In genomic region chr3:146117258-146117996, GRCm38 (mm10) we compare ENCODE assay signal across 9 mouse cellular contexts. TPM values are rescaled to one million over a fixed set of nuclear protein-coding genes. Genes with fewer than 3 reads are reported as not detected.
A peak's percentile ranks its signal among the peaks of the same experiment; 100 is the strongest.
DNase-seq lines count a peak whose midpoint lies in the region; ATAC-seq lines count a peak whose summit lies in the region.
"Had no signal": no experiment of that assay in that cellular context is flagged by ENCODE, and none has a peak within 500 bp of the region (broad histone marks: within the 10 kb centered on the region; RNA-seq: fewer than 3 reads in every experiment).

Gene Mcoln3, plus strand, starts transcription at chr3:146117450.

- peak within 1 kb of the TSS; percentile 62 for H3K4me2 ChIP-seq in heart, embryonic 12.5 days
- peak within 1 kb of the TSS; percentile 55 for H3K4me2 ChIP-seq in intestine, embryonic 16.5 days (ENCODE audit: low read depth, low read length)

- WGBS in heart, embryonic 12.5 days: 11% methylated on average over 35 of the region's 35 CpGs
- 7% methylated on average over 35 of the region's 35 CpGs for WGBS in intestine, embryonic 16.5 days

- intact Hi-C loops in heart, postnatal 14 days (cut with DNase I): no loop called here

- H3K27me3 ChIP-seq in heart, embryonic 12.5 days (replicated peaks): peaks cover 40% of the 10 kb centered on the region
- H3K27me3 ChIP-seq in intestine, embryonic 16.5 days (replicated peaks; ENCODE audit: control insufficient read depth, insufficient read depth, low read length): 0 out of 2 replicates have a peak, but pooled peaks cover 3% of the 10 kb centered on the region

- no peaks in the 10 kb centered on the region for H3K9me3 ChIP-seq in heart, embryonic 12.5 days (replicated peaks)
- no peaks in the 10 kb centered on the region for H3K9me3 ChIP-seq in intestine, embryonic 16.5 days (ENCODE audit: control insufficient read depth, low read length)

- peaks cover 18% of the 10 kb centered on the region for H3K4me1 ChIP-seq in heart, embryonic 12.5 days (replicated peaks)
- peaks cover 9% of the 10 kb centered on the region for H3K4me1 ChIP-seq in intestine, embryonic 16.5 days (ENCODE audit: control insufficient read depth, insufficient read depth, low read length)

- H3K36me3 ChIP-seq in heart, embryonic 12.5 days: no peaks in the 10 kb centered on the region
- H3K36me3 ChIP-seq in intestine, embryonic 16.5 days (ENCODE audit: control insufficient read depth, insufficient read depth, low read length): no peaks in the 10 kb centered on the region

- no peak for DNase-seq in heart, postnatal 14 days
- DNase-seq in embryo, embryonic 11 days: peak; percentile 11
- DNase-seq in spleen, postnatal 14 days (ENCODE audit: low spot score in 2 of 2): no peak
- DNase-seq in ovary, adult 18-20 months (ENCODE audit: low spot score): no peak
- DNase-seq in left cerebral cortex, adult 18-20 months (ENCODE audit: low spot score in 2 of 2): no peak

- H3K27ac ChIP-seq in heart, embryonic 12.5 days (ENCODE audit: poor library complexity, severe bottlenecking): no peak within 1 kb of the TSS
- H3K27ac ChIP-seq in intestine, embryonic 16.5 days (ENCODE audit: low read length): peak within 1 kb of the TSS; percentile 76

- no peak; the same call in 1 of the 2 replicates for ATAC-seq in heart, embryonic 12.5 days (ENCODE audit: insufficient number of reproducible peaks, low FRiP score)
- peak; percentile 69 for ATAC-seq in intestine, embryonic 16.5 days
- ATAC-seq in megakaryocyte-erythroid progenitor cell, adult 5-6 weeks (replicated peaks; ENCODE audit: low FRiP score, low TSS enrichment, poor library complexity, severe bottlenecking): peak; percentile 34; the same call in 1 of the 2 replicates

- H3K9ac ChIP-seq in heart, embryonic 12.5 days: no peak within 1 kb of the TSS
- peak within 1 kb of the TSS; percentile 64 for H3K9ac ChIP-seq in intestine, embryonic 16.5 days (ENCODE audit: low read depth, low read length)

- peak within 1 kb of the TSS; percentile 38 for H3K4me3 ChIP-seq in heart, embryonic 12.5 days
- peak within 1 kb of the TSS; percentile 52 for H3K4me3 ChIP-seq in intestine, embryonic 16.5 days (ENCODE audit: low read length)

RNA-seq across cellular contexts. Expression of gene Mcoln3, which starts in this region (rescaled TPM):
- polyA plus RNA-seq in heart, embryonic 12.5 days (2016; fragmentation: Nextera tagmentation; extraction: Ambion mirVana): 0.66 and 1.1 TPM in 2 replicates
- total RNA-seq in heart, postnatal 14 days (2021): under 1 TPM in 1 of 2 experiments, not detected in 1; 0.34 TPM
- 74.3 and 102 TPM in 2 replicates for polyA plus RNA-seq in intestine, embryonic 16.5 days (2015; fragmentation: Nextera tagmentation; extraction: Ambion mirVana)
- total RNA-seq in megakaryocyte-erythroid progenitor cell, adult 5-6 weeks (2014; fragmentation: Nextera tagmentation): 0.09 and 0.30 TPM in 2 replicates
- total RNA-seq in megakaryocyte-erythroid progenitor cell, adult 5-6 weeks (2017): 0.38 TPM in 1 of 2 replicates, not detected in the other
- not detected for total RNA-seq in left cerebral cortex, adult 18-20 months (2021)
- total RNA-seq: left cerebral cortex, adult 8-10 months had no signal

Comparison
In these comparisons a context has a peak if more than half of its experiments do, and no peak if none do; other contexts are left out.
1. RNA of gene Mcoln3 (polyA plus RNA-seq): 74.3 to 102 TPM in intestine, embryonic 16.5 days; 0.66 to 1.1 TPM in heart, embryonic 12.5 days; every median in the first group is over 10 times any median in the second.
2. Peak in ATAC-seq in megakaryocyte-erythroid progenitor cell, adult 5-6 weeks; RNA of the gene not detected or under 1 TPM.